Mouse (Mus musculus): Measurements from ENCODE around the gene Ier3.

DNA sequence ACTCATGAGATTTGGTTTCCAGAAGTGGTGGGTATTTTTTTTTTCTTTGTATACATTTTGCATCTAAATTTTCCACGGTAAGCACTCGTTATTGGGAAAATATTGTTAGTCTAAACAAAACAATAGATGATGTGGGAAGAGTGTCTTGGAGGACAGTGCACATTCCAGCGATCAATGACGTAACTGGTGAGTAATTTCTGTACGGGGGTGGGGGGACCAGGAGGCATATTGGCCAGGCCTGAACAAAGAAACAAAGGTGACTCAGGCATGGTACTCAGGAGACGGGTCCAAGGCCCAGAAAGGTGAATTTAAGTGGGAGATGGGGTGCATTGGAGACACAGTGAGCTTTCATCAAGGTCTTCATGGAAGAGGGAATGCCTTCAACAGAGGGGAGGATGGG is 25.8 kb upstream of the Ier3 start:
- no peak for TF ChIP-seq POLR2A (IDR thresholded peaks at IDR 0.05; ENCODE audit: control insufficient read depth, low read depth, low read length)
- TF ChIP-seq CTCF (IDR thresholded peaks at IDR 0.05; ENCODE audit: control insufficient read depth, insufficient read depth, insufficient replicate concordance, low read depth, low read length), result no peak

Measured in testis, adult 2 months (tissue).